Mouse (Mus musculus): ENCODE data around the gene Ank3. TPM values are rescaled to one million over a fixed set of nuclear protein-coding genes. Genes with fewer than 3 reads are reported as not detected.

The Ank3 gene
- polyA plus RNA-seq, 1 experiment from 2014 or later = 38.7 TPM

DNA sequence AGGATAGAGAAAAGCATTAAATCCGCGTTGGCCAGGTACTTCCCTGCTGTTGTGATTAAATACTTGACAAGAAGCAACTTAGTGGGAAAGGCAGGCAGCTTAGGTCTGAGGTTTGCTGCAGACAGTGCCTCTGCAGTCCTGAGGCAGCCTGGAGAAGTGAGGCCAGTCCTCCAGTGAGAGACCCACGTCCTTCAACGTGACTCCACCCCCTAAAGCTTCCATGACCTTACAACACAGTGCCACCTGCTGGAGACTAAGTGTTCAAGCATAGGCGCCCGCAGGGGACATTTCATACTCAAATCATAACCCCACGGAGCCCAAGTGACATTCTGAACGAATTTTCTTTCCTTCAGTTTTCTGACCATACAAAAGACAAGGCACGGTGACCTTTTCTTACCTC, 394.5 kb downstream of the Ank3 start:
- H3K4me1 ChIP-seq = peaks cover 12% of the 10 kb centered on the region; the same call in 1 of the 2 replicates

GRCm38 (mm10) chr10:69795656-69796055, 397.1 kb downstream of the Ank3 start:
- no peak overlapping the region for H3K27ac ChIP-seq
- H3K9me3 ChIP-seq = no peaks in the 10 kb centered on the region
- no peak overlapping the region for H3K4me3 ChIP-seq
- ATAC-seq (ENCODE audit: insufficient number of reproducible peaks, insufficient read depth, low FRiP score, low TSS enrichment) = no peak
- H3K4me1 ChIP-seq = peaks cover 11% of the 10 kb centered on the region; the same call in 1 of the 2 replicates
- no peaks in the 10 kb centered on the region for H3K36me3 ChIP-seq
- WGBS = 59% methylated on average over 3 of the region's 3 CpGs
- H3K4me2 ChIP-seq (replicated peaks) = no peak overlapping the region
- H3K27me3 ChIP-seq = no peaks in the 10 kb centered on the region
- no peak overlapping the region for H3K9ac ChIP-seq

More for the DNA sequence above, 394.5 kb downstream of the Ank3 start:
- Histone ChIP-seq H3K27me3 (no peaks in the 10 kb centered on the region), H3K4me2 (replicated peaks) (no peak overlapping the region), H3K27ac (no peak overlapping the region), H3K36me3 (no peaks in the 10 kb centered on the region), H3K9me3 (no peaks in the 10 kb centered on the region), H3K4me3 (no peak overlapping the region), H3K9ac (no peak overlapping the region)
- ATAC-seq (ENCODE audit: insufficient number of reproducible peaks, insufficient read depth, low FRiP score, low TSS enrichment) = no peak
- WGBS = 33% methylated on average over 9 of the region's 9 CpGs

DNA sequence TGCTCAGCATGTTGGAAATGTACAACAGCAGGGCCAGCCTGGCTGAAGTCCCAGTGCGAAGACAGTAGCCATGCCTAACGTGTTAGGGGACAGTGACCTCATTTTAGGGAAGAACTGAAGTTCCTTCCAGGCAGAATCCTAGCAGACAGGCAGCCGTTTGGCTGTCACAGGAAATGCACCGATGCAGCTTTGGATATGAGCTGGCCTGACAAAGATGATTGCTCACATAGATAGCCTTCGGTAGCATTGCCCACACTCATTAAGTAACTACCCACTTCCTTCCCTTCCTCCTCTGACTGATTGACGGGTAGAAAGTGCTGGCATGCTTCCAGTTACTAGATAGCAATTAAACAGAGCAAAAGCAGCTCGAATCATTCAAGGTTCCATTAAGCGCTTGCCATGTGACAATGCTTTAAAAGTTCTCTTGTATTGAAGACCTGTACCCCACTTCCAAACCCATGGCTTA, 397.9 kb downstream of the Ank3 start:
- H3K9me3 ChIP-seq = no peaks in the 10 kb centered on the region
- no peak overlapping the region for H3K9ac ChIP-seq
- no peak overlapping the region for H3K4me3 ChIP-seq
- no peak overlapping the region for H3K27ac ChIP-seq
- H3K27me3 ChIP-seq = no peaks in the 10 kb centered on the region
- H3K4me1 ChIP-seq = 0 out of 2 replicates have a peak, but pooled peaks cover 7% of the 10 kb centered on the region
- H3K4me2 ChIP-seq (replicated peaks) = no peak overlapping the region
- H3K36me3 ChIP-seq = no peaks in the 10 kb centered on the region
- 52% methylated on average over 8 of the region's 8 CpGs for WGBS
- no peak for ATAC-seq (ENCODE audit: insufficient number of reproducible peaks, insufficient read depth, low FRiP score, low TSS enrichment)

GRCm38 (mm10) chr10:69803135-69803756, 404.7 kb downstream of the Ank3 start:
- no peak overlapping the region for H3K4me2 ChIP-seq (replicated peaks)
- no peaks in the 10 kb centered on the region for H3K4me1 ChIP-seq
- no peak overlapping the region for H3K9ac ChIP-seq
- H3K36me3 ChIP-seq = no peaks in the 10 kb centered on the region
- no peaks in the 10 kb centered on the region for H3K27me3 ChIP-seq
- no peak for ATAC-seq (ENCODE audit: insufficient number of reproducible peaks, insufficient read depth, low FRiP score, low TSS enrichment)
- no peak overlapping the region for H3K27ac ChIP-seq
- H3K4me3 ChIP-seq = no peak overlapping the region
- 86% methylated on average over 14 of the region's 14 CpGs for WGBS
- H3K9me3 ChIP-seq = no peaks in the 10 kb centered on the region

GRCm38 (mm10) chr10:69804613-69805012, 406.0 kb downstream of the Ank3 start:
- H3K4me2 ChIP-seq (replicated peaks) = no peak overlapping the region
- H3K36me3 ChIP-seq = peaks cover 7% of the 10 kb centered on the region; the same call in 1 of the 2 replicates
- no peaks in the 10 kb centered on the region for H3K4me1 ChIP-seq
- H3K9me3 ChIP-seq = no peaks in the 10 kb centered on the region
- no peaks in the 10 kb centered on the region for H3K27me3 ChIP-seq
- ATAC-seq (ENCODE audit: insufficient number of reproducible peaks, insufficient read depth, low FRiP score, low TSS enrichment) = no peak
- WGBS = 67% methylated on average over 6 of the region's 6 CpGs
- no peak overlapping the region for H3K9ac ChIP-seq
- no peak overlapping the region for H3K27ac ChIP-seq
- H3K4me3 ChIP-seq = no peak overlapping the region

DNA sequence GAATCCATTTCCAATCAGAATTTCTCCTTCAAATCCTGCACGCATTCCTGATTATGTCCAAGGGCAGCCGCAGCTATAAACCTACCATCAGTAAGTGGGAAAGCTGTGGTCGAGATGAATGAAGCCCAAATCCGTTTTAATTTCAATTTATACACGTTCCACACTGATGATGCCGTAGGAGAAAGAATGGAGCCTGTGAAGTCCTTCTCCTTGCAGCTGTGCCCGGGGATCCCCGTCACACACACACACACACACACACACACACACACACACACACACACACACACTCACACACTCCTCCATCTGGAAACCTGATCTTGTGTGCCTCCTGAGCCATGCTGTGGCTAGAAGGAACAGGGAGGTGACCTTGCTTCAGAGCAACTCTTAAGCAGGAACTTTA, 412.2 kb downstream of the Ank3 start:
- Histone ChIP-seq H3K9ac (no peak overlapping the region), H3K4me3 (no peak overlapping the region), H3K27ac (no peak overlapping the region), H3K4me2 (replicated peaks) (no peak overlapping the region), H3K27me3 (no peaks in the 10 kb centered on the region), H3K4me1 (no peaks in the 10 kb centered on the region), H3K9me3 (no peaks in the 10 kb centered on the region), H3K36me3 (peaks cover 12% of the 10 kb centered on the region; the same call in 1 of the 2 replicates)
- no peak for ATAC-seq (ENCODE audit: insufficient number of reproducible peaks, insufficient read depth, low FRiP score, low TSS enrichment)
- WGBS = 79% methylated on average over 8 of the region's 8 CpGs

GRCm38 (mm10) chr10:69813823-69814522, 415.4 kb downstream of the Ank3 start:
- Histone ChIP-seq H3K4me3 (no peak overlapping the region), H3K36me3 (peaks cover 9% of the 10 kb centered on the region; the same call in 1 of the 2 replicates), H3K27me3 (no peaks in the 10 kb centered on the region), H3K27ac (no peak overlapping the region), H3K4me2 (replicated peaks) (no peak overlapping the region), H3K4me1 (no peaks in the 10 kb centered on the region), H3K9me3 (no peaks in the 10 kb centered on the region), H3K9ac (no peak overlapping the region)
- 80% methylated on average over 6 of the region's 6 CpGs for WGBS
- ATAC-seq (ENCODE audit: insufficient number of reproducible peaks, insufficient read depth, low FRiP score, low TSS enrichment) = no peak

GRCm38 (mm10) chr10:69821245-69821644, 422.7 kb downstream of the Ank3 start:
- Histone ChIP-seq H3K9ac (no peak overlapping the region), H3K36me3 (no peaks in the 10 kb centered on the region), H3K27ac (no peak overlapping the region), H3K9me3 (no peaks in the 10 kb centered on the region), H3K27me3 (no peaks in the 10 kb centered on the region), H3K4me1 (no peaks in the 10 kb centered on the region), H3K4me2 (replicated peaks) (no peak overlapping the region), H3K4me3 (no peak overlapping the region)
- WGBS = 92% methylated on average over 7 of the region's 7 CpGs
- no peak for ATAC-seq (ENCODE audit: insufficient number of reproducible peaks, insufficient read depth, low FRiP score, low TSS enrichment)

DNA sequence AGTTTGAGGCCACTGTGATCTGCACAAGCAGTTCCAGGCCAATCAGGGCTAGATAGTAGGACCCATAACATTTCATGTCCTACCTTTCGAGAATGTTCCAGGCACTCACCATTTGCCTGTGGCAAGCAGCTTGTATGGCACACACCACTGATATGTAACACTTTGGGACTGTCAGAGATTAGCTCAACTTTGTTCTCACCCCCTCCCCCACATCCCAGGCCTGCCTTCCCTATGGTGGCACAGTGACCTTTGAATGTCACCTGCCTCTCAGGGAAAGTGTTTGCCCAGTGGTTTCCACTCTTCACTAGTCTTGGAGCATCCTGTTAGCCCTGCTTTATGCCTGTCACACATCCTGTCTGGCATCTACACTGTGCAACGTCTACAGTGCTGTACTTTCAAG, 430.2 kb downstream of the Ank3 start:
- Histone ChIP-seq H3K4me2 (replicated peaks) (no peak overlapping the region), H3K4me3 (no peak overlapping the region), H3K9ac (no peak overlapping the region), H3K36me3 (no peaks in the 10 kb centered on the region; the same call in 1 of the 2 replicates), H3K9me3 (no peaks in the 10 kb centered on the region), H3K27me3 (no peaks in the 10 kb centered on the region), H3K27ac (no peak overlapping the region), H3K4me1 (no peaks in the 10 kb centered on the region)
- no peak for ATAC-seq (ENCODE audit: insufficient number of reproducible peaks, insufficient read depth, low FRiP score, low TSS enrichment)
- 72% methylated on average over 2 of the region's 2 CpGs for WGBS

GRCm38 (mm10) chr10:69829236-69829635, 430.7 kb downstream of the Ank3 start:
- Histone ChIP-seq H3K27me3 (no peaks in the 10 kb centered on the region), H3K9me3 (no peaks in the 10 kb centered on the region), H3K36me3 (no peaks in the 10 kb centered on the region; the same call in 1 of the 2 replicates), H3K4me2 (replicated peaks) (no peak overlapping the region), H3K4me3 (no peak overlapping the region), H3K27ac (no peak overlapping the region), H3K4me1 (no peaks in the 10 kb centered on the region), H3K9ac (no peak overlapping the region)
- 88% methylated on average over 3 of the region's 3 CpGs for WGBS
- no peak for ATAC-seq (ENCODE audit: insufficient number of reproducible peaks, insufficient read depth, low FRiP score, low TSS enrichment)

- Histone ChIP-seq H3K4me3 (no peak overlapping the region), H3K9me3 (no peaks in the 10 kb centered on the region), H3K4me1 (no peaks in the 10 kb centered on the region), H3K36me3 (no peaks in the 10 kb centered on the region; the same call in 1 of the 2 replicates), H3K27ac (no peak overlapping the region), H3K9ac (no peak overlapping the region), H3K27me3 (no peaks in the 10 kb centered on the region), H3K4me2 (replicated peaks) (no peak overlapping the region)
- no peak for ATAC-seq (ENCODE audit: insufficient number of reproducible peaks, insufficient read depth, low FRiP score, low TSS enrichment)
- WGBS = 88% methylated on average over 7 of the region's 7 CpGs
These were observed 433.0 kb downstream of the Ank3 start for GRCm38 (mm10) chr10:69831568-69831967.

DNA sequence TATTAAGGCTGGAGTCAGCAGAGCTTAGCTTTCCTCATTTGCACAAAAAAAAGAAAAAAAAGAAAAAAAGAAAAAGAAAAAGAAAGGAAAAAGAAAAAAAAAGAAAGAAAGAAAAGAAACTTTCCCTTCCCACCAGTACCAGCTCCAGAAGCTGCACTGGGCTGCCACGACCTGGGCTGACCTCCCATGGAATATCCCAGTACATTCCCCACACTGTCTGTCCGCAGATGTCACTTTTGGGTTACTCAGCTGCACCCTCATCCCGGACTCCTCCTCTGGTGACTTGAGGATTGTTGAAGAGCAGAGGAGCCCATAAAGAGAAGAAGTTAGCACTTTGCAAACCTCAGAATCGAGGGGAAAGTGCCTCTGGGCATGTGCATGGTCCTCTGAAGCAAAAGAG, 433.7 kb downstream of the Ank3 start:
- no peaks in the 10 kb centered on the region for H3K4me1 ChIP-seq
- no peak overlapping the region for H3K4me2 ChIP-seq (replicated peaks)
- no peak for ATAC-seq (ENCODE audit: insufficient number of reproducible peaks, insufficient read depth, low FRiP score, low TSS enrichment)
- H3K9me3 ChIP-seq = no peaks in the 10 kb centered on the region
- H3K9ac ChIP-seq = no peak overlapping the region
- H3K4me3 ChIP-seq = no peak overlapping the region
- H3K27ac ChIP-seq = no peak overlapping the region
- 77% methylated on average over 4 of the region's 4 CpGs for WGBS
- H3K27me3 ChIP-seq = no peaks in the 10 kb centered on the region
- no peaks in the 10 kb centered on the region; the same call in 1 of the 2 replicates for H3K36me3 ChIP-seq
